Mouse (Mus musculus) c-Kit-positive CD71-negative TER-119-negative erythroid progenitor cells, embryonic 14.5 days (primary cell): ENCODE measurements around the gene Pmp22.

Source experiments
- DNase-seq: peaks from one replicate; pipeline ENCODE4 v3.0.0-alpha.2; 2013; ENCODE audit warnings: low read depth

The Pmp22 gene

DNA sequence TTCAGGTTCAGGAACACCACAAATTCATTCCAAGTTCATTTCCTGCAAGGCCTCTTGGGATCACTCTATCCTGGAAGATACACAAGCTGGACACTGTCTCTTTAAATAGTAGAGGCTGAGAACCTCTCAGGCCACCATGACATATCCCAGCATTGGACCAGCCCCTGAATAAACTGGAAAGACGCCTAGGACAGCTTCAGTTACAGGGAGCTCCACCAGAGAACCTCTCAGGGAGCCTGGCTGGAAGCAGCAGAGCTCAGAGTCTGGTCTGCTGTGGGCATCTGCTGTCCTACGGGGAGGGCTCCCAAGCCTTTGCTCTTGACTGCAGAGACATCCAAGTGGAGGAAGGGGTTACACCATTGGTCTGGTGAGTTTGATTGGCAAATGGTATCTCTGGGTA is at the start of gene Pmp22:
Pmp22 (plus strand) TSS at position 199 of the 400 bp plus-strand sequence.
- DNase-seq, result no peak

DNA sequence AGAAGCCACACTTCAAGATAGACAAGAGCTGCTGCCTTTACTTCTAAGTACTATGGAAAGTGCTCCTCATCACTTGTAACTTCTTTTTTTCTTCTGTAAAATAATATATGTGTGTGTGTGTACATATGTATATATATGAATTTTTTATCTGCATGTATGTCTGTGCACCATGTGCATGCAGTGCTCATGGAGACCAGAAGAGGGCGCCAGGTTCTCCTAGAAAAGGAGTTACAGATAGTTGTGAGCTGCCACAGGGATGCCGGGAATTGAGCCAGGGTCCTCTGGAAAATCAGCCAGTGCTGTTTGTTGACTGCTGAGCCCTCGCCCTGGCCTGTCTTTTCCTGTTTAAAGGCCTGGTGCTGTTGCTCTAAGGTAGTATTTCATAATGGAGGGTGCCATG is 44.2 kb upstream of the Pmp22 start:
- DNase-seq, result no peak

DNA sequence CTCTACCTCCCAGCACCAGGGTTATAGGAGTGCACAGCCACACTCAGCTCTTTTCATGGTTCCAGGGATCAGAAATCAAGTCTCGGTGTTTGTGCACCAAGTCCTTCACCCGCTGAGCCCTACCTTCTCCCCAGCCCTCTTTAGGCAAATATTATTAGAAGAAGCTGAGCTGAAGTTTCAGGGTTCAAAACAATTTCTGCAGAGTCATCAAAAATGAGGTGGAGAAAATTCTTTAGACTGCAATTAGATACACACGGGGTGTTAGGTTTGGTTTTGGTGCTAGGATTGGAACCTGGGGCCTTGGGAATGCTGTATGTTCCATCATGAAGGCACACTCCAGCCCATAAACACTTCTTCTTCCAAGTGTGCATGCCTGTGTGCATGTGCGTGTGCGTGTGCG is 40.1 kb upstream of the Pmp22 start:
- DNase-seq, result no peak

DNA sequence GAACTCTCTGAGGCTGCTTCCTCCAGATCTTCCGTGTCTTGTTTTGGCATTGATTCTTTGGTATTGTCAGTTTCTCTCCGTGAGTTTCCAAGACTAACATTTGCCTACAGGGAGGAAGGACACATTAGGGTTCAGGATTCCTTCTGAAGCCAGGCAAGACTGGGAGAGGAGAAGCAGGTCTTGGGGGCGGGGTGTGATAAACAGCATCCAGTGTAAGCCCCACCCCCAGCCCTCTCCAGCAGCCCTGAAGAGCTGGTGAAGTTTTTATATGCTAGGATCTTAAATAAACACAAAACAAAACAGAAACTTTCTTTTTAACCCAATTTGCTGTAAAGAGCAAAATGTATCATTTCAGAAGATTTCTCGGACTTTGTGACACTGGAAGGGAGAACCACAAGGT is 38.6 kb upstream of the Pmp22 start:
- no peak for DNase-seq

DNA sequence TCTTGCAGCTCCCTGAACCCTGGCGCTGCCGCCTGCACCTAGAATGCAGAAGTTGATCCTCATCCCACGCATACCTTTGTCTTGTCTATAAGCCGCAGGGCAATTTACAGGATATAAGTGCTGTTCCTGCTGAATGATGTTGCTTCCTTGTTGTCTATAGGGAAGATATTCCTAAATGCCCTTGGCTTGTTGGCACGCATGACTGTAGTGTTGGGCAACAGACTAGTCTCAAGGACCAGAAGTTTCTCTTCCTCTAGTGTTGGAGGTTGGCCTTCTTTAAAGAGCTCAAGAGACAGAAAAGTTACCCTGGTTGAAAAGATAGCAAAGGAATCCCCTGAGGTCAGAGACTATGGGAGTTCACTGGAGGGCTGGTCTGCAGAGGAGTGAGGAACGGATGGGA is 37.8 kb upstream of the Pmp22 start:
- no peak for DNase-seq

DNA sequence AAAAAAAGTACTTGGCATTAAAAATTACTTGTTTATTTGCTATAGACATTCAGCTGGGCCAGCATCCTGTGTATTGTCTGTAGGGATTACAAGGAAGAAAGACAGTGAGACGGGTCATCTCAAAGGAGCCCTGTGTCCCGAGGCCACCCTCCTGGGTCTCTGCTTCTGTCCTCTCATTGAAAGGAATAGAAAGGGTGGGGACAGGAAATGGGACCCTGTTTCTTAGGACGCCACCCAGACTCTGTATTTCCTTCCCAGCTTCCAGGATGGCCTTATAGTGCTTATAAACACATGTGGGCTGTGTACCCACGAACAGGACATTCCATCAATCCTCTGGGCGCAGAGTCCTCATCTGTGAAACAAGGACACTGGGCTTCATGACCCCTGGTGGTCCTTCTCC is 36.5 kb upstream of the Pmp22 start:
- DNase-seq, result no peak

GRCm38 (mm10) chr11:63093601-63094000 is 35.2 kb upstream of the Pmp22 start:
- DNase-seq, result no peak

DNA sequence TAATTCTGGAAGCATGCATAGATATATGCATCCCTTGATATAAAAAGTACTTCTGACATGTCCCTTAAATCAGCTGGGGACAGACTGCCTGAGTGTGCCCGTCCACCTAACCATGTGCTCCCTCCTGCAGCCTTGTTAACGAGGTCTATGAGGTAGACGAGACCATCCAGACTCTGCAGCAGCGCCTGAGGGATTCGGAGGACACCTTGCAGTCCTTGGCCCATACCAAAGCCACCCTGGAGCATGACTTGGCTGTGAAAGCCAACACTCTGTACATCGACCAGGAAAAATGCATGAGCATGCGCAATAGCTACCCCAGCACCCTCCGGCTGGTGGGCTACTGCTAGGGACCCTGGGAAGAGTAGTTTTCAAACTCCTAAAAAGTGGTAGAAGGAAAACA is 34.3 kb upstream of the Pmp22 start:
- no peak for DNase-seq

GRCm38 (mm10) chr11:63098016-63098415 is 30.8 kb upstream of the Pmp22 start:
- DNase-seq, result no peak

- no peak for DNase-seq
These were observed 29.4 kb upstream of the Pmp22 start for GRCm38 (mm10) chr11:63099390-63099789.

DNA sequence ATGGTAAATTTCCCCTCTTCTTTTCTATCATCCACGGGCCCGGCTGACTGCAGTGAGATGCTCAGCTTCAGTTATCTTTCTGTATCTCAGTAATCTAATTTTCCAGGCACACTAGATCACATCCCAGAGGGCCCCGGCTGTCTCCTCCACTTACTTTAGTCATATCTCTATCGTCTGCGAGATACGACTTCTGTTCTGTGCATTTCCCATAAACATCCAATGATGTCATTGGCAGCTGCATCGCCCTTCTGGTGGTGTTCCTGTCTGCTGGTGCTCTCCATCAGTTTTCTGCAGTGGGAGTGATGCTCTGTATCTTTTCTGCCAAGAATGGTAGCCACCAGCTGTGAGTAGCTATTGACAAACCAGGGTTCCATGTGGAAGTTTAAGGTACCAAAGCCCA is 25.5 kb upstream of the Pmp22 start:
- DNase-seq, result no peak

DNA sequence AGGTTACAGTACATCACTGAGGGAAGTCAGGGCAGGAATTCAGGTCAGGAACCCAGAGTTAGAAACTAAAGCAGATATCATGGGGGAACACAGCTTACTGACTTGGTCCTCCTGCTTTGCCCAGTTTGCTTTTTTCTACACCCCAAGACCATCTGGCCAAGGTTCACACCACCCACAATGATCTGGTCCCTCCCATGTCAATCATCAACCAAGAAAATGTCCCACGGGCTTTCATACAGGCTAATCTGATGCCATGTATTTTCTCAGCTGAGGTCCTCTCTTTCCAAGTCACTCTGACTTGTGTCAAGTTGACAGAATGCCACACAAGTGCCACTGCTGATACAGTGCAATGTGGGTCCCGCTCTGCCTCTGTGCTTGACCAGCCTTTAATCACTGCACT is 24.8 kb upstream of the Pmp22 start:
- DNase-seq, result no peak

GRCm38 (mm10) chr11:63109230-63109775 is 19.5 kb upstream of the Pmp22 start:
- no peak for DNase-seq

DNA sequence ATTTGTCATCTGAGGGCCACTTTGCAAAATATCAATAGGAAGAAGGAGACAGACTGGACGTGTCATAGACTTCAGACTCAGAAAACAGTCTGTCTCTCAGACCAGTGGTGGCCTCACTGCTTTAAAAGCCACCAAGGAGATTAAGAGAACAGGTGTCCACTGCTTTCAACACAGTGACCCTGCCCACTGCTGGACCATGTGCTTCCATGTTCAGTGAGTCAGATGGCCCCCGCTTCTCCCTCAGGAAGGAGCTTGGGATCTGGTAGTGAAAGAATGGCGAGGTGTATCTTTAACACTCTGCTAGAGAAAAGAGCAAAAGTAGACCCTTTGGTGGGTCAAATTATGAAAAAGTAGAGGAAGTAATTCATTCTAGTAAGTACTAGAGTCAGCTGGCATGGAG is 18.5 kb upstream of the Pmp22 start:
- DNase-seq, result no peak

GRCm38 (mm10) chr11:63114807-63115641 is 13.8 kb upstream of the Pmp22 start:
- DNase-seq, result no peak

DNA sequence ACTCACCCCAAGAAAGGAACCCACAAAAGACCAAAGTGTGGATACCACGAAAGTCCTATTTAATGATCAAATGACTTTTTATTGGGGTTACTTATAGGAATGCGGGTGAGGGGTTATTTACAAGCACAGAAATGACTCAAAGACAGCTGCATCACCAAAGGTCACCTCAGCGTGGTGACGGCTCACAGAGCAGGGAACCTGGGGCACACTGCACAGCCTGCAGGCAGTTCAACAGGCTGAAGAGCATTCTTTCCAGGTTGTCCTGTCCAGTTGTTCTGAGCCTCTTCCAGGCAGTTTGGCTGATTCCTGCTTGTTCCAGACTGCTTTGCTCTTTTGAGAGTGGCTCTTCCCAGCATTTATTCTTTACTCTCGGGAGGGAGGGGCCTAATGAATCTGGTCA is 12.1 kb upstream of the Pmp22 start:
- DNase-seq, result no peak

GRCm38 (mm10) chr11:63117266-63117665 is 11.5 kb upstream of the Pmp22 start:
- no peak for DNase-seq

GRCm38 (mm10) chr11:63119791-63120190 is 9.0 kb upstream of the Pmp22 start:
- no peak for DNase-seq

- no peak for DNase-seq
These were observed 6.5 kb upstream of the Pmp22 start for GRCm38 (mm10) chr11:63122249-63122648.

DNA sequence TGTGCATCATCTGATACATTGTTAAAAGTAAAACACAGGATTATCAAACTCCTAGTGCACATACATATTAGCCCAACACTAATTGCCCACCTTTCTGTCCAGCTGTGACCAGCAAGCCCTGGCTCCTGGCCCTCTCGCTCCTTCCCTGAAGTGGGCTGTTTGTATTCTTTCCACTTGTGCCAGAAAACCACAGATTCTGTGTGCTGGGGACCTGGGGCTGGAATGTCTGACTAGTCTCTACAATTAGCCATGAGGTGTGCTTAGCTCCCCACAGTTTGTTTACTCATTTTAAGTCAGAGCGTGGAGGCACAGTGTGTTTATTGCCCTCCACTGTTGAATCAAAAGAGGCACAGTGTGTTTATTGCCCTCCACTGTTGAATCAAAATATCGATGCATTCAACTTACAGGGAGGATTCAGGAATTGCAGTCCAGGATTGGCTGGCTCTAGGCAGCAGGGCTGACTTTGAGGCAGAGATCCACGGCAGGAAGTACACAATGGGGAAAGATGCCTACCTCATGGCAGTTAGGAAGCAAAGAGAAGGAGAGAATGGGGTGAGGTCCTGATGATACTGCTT is 5.9 kb upstream of the Pmp22 start:
- DNase-seq, result no peak

- no peak for DNase-seq
These were observed 4.5 kb upstream of the Pmp22 start for GRCm38 (mm10) chr11:63124316-63124715.

- no peak for DNase-seq
These were observed 2.8 kb upstream of the Pmp22 start for GRCm38 (mm10) chr11:63125832-63126456.

DNA sequence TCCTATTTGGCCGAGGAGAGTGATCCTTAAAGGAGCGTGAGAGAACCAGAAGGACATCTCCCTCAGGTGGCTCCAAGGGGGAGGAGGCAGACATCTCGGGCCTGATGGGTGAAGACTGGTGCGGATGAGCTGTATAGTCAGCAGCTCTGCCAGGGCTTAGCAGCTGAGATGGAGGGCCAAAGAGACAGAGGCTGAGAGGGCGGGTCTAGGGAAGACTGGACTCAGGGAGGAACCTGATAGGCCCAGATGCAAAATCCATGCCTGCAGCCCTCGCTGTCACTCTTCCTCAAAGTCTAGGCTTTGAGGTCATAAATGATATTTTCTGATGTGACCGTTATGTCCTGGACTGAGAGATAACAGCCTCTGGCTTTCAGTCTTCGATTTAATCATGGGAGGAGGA is 1.8 kb upstream of the Pmp22 start:
- no peak for DNase-seq
